Mouse (Mus musculus): Measurements from ENCODE around the gene Vasn.
A peak's percentile ranks its signal among the peaks of the same experiment; 100 is the strongest.

Vasn gene

DNA sequence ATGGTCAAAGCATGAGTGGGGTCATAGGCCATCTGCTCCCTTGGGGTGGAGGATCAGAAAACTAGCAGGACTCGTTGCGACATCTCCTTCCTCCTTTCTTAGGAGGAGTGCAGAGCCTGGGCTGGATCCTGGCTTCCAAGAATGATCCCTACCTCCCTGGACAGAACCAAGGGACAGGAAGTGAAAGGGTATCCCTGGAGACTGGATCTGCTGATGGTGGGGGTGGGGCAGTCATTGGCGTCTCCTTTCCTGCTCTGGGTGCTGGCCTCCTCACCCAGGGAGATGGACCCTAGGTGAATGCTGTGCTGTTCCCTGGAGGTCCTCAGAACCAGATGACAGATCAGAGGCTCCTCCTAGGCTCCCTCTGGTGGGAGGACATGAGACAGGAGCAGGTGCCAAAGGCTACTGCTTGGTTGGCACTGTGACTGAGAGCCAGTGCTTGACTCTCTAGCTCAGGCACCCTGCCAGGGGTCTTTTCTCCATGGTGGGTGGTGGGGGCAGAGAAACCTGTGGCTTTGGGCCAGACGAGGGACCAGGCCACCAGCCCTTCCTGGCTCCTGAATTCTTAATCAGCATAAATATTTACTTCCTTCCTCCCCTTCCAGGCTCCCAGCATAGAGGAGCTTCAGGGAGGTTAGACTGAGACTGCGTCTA is 33.2 kb upstream of the Vasn start:
- no peak for DNase-seq (ENCODE audit: extremely low spot score, low read depth, low spot score)

DNA sequence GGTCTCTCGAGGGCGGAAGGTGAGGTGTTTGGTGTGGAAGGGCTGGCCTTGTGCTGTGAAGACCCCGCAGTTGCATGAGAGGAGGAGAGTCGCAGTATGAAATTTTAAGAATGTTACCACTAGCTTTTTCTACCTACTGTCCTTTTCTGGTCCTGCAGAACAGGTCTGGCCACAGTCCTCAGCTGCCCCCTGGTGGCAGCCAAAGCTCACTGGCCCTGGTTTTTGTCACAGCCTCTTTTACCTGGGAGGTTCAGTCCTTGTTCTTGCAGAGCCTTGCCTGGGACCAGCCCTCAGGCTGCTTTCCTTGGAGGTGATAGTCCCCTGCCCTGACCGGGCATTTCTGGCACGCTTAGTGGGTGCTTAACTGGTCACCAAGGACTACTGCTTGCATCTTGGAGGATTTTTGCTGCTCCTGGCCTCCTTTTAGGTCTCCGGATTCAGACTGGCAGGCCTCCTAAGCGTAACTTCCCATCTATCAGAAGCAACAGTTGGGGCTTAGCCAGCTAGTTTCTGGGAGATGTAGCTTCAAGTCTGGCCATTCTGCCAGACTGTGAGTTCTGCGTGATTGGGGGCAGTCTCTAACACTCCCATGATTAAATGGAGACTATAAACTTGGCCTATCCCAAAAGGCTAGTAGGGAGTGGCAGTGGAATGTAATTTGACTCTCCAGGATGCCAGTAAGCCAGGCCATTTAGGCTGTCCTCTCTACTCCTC is 31.8 kb upstream of the Vasn start:
- DNase-seq (ENCODE audit: extremely low spot score, low read depth, low spot score) = peak; percentile 80

DNA sequence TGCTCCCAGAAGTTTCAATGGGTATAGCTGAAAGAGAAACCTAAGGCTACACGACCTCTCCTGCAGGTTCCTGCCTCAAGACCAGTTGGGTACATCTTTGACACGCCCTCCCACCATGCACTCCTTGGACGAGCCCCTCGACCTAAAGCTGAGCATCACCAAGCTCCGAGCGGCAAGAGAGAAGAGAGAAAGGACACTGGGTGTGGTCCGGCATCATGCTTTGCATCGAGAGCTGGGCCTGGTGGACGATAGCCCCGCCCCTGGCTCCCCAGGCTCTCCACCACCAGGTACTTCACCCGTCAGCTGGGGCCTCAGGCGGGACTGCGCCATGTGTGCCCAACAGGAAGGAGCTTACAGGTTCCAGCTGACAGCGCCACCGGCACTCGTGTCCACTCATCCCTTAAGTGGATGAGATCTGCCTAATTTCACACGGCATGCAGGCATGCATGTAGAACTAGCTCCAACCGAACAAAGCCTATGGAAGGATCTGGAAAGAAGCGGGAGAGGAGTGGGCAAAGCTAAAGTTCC is 31.1 kb upstream of the Vasn start:
- DNase-seq (ENCODE audit: extremely low spot score, low read depth, low spot score) = no peak

DNA sequence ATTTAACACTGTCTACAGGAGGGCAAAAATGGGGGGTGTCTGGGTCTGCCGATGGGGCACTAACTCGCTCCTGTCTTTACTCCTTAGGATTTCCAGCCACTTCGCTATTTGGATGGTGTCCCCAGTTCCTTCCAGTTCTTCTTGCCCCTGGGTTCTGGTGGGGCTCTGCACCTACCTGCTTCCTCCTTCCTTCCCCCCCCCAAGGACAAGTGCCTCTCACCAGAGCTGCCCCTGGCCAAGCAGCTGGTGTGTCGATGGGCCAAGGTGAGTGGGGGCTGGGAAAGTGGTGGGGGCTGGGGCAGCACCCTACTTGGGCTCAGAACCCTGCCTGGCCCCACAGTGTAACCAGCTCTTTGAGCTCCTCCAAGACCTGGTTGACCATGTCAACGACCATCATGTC is 28.5 kb upstream of the Vasn start:
- no peak for DNase-seq (ENCODE audit: extremely low spot score, low read depth, low spot score)

DNA sequence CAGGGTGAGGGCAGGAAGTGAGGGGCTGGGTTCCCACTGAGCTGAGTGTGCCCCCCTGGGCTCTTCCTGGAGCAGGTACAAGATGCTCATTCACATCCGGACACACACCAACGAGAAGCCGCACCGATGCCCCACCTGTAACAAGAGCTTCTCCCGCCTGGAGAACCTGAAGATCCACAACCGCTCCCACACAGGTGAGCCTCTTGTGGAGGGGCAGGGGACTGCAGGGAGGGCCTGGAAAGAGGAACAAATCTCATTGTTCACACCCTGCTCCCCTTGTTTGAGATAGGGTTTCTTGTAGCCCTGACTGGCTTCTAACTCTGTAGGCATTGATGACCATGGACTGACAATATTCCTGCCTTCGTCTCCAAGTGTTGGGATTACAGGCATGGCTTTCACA is 28.1 kb upstream of the Vasn start:
- DNase-seq (ENCODE audit: extremely low spot score, low read depth, low spot score) = no peak

DNA sequence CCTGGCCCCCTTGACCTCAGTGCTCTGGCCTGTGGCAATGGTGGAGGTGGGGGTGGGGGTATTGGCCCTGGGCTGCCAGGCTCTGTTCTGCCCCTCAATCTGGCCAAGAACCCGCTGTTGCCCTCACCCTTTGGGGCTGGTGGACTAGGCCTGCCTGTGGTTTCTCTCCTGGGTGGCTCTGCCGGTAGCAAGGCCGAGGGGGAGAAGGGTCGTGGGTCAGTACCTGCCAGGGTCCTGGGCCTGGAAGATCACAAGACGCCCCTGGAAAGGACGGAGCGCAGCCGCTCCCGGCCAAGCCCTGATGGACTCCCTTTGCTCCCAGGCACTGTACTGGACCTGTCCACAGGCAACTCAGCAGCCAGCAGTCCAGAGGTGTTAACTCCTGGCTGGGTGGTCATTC is 26.0 kb upstream of the Vasn start:
- DNase-seq (ENCODE audit: extremely low spot score, low read depth, low spot score) = no peak

DNA sequence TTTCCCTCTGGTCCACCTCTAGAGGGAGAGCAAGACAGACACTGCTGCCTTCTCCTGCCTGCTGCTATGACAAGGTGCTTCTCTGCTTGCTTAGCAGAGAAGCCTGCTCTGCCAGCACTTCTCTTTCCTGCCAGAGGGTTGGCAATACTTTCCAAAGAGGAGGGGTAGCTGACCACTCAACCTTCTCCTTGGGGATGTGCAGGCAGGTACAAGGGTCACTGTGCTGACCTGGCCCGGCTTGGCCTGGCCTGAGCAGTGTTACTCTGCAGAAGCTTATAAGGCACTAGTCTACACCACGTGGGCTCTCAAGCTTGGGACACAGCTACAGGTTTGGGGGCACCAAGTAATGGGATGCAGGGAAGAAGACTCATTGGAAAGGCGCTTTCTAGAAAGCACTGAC is 25.1 kb upstream of the Vasn start:
- DNase-seq (ENCODE audit: extremely low spot score, low read depth, low spot score) = no peak

DNA sequence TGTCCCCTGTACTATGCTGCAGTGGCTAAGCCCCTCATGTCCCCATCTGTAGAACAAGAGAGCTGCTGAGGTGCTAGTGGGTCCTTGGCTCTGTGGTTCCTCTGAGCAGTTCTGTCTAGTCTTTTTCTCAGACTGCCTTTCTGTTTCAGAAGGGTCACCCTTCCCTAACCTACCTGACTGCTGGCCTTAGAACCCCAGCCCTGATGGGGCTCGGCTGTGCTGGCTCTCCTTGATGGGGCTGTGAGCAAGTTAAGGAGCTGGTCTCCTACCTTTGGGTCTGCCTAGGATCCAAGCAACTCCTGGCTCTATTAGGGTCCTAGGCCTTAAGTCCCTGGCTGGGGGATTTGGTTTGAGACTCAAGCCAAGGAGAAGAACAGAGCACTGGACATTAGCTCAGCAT is 24.4 kb upstream of the Vasn start:
- DNase-seq (ENCODE audit: extremely low spot score, low read depth, low spot score) = no peak

DNA sequence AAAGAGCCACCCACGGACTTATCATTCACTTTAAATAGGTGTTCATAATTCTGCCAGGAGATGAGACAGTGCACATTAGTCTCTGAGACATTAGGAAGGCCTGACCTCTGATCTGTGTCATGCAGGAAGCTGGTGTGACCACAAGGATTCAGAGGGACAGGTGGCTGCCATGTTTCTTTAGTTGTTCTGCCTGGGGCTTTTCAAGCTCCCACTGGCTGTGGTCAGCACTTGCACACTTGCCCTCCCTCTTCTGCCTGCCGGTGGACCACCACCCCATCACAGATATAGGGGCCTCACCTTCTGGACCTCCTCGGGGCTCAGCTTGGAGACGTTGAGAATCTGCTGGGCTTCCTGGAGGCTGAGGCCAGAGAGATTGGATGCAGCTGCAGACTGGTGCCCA is 22.9 kb upstream of the Vasn start:
- DNase-seq (ENCODE audit: extremely low spot score, low read depth, low spot score) = no peak

DNA sequence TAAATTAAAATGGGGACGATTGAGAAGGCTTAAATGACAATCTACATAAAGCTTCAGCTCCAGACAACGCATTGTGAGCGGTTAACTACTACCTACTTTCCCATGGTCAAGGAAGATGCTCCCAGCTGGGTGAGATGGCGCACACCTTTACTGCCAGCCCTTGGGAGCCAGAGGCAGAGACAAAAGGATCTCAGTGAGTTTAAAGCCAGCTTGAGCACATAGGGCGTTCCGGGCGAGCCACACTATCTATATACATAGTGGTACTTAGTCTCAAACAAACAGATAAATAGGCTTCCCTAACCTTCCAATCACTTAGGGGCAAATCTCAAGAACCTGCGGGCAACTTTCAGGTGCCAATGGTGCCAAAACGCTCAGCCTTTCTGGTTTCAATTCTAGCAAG is 15.7 kb upstream of the Vasn start:
- no peak for DNase-seq (ENCODE audit: extremely low spot score, low read depth, low spot score)

DNA sequence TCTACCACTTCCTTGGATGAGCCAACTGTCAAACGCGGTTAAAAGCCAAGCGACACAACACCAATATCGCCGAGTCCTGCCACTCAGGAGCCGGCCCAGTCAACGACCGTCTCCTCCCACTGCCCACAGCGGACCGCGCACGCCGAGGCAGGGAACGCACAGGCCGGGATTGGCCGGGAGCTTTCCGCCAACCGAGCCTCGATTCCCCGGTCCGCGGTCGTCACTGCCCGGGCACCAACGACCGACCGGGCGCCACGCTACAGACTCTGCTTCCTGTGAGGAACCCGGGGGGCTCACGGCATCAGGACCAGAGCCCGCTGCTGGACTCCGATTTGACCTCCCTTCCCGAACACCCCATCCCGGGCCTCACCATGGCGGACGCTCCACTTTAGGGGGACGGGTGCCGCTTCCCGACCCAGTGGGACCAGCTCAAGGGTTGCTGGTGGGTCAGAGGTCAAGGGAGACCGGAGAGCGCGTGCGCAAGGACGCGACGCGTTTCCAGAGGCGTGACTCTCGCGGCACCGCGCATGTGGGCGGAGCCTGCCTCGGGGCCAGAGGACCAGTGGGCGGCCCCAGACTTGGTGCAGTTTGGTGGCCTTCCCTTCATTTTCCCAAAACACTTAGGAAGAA is 15.1 kb upstream of the Vasn start, which contains the start of gene Pam16:
Gene Pam16 (minus strand): TSS at position 508 of the 630 bp plus-strand sequence.
- DNase-seq (ENCODE audit: extremely low spot score, low read depth, low spot score) = peak; percentile 73

DNA sequence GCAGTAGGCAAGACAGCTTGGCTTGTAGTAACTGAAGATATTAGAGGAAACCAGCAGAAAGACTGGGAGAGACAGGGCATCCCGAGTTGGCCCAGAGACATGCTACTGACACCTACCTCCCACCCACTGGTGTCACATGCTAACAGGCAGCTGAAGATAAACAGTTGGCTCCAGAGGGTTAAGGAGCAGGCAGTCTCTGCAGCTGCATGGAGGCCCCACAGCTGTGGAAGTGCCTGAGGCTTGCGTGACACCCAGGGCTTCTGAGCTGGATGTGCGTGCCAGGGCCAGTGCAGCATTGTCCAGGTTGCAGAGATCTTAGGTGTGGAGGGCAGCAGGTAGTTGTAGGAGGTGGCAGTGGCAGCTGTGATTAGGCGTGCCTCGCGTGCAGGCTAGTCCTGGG is 12.6 kb upstream of the Vasn start:
- DNase-seq (ENCODE audit: extremely low spot score, low read depth, low spot score) = no peak

DNA sequence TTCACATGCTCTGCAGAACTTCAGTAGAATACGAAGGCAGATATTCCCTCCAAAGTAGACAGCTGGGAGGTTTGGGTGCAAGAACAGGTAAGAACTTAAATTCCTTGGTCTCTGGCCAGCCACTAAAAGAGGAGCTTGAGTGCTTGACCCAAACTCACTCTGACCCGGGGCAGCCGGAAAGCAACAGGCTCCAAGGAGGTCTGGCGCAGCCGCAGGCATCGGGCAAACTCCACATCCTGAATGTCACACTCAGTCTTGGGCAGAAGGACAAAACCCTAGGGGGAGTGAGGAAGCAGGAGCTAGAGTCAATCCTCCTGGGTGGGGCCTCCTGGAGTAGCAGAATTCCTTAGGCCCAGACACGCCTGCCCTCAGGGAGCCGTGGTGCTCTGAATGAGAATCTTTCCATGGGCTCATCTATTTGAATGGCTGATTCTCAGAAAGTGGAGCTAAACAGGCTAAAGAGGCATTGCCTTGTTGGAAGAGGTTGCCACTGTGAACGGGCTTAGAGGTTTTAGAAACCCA is 10.8 kb upstream of the Vasn start:
- DNase-seq (ENCODE audit: extremely low spot score, low read depth, low spot score) = no peak

DNA sequence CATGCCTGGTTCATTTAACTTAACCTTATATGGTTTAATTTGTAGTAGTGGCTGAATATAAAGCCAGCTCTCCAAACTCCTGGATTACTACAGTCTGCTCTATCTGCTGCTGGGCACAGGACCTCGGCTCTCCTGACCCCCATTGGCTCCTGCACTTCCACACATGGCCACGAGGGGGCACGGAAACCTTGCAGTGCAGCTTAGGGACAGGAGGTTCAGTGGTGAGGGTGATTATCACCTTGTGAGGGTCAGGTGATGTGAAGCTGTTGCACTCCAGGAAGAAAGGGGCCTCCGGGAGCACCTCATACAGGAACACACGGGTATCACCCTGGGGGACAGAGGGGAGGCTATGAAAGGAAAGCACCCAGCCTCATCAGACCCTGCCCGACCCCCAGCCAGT is 9.8 kb upstream of the Vasn start:
- no peak for DNase-seq (ENCODE audit: extremely low spot score, low read depth, low spot score)

DNA sequence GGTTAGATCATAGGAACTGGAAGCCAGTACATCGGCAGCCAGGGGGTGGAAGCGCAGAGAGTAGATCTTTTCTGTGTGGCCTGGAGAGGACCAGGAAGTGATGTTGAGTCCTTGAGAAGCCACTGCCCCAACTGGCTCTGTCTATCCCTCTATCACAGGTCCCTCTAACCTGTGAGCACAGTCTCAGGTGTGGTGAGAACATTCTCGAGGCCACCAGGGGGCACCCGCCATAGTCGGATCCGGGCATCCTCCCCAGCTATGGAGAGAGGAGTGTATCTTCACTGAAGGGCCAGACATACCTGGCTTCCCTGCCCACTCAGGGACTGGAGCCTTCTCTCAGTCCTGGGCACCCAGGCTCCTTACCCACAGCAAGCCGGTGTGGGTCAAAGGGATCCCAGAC is 7.7 kb upstream of the Vasn start:
- no peak for DNase-seq (ENCODE audit: extremely low spot score, low read depth, low spot score)

DNA sequence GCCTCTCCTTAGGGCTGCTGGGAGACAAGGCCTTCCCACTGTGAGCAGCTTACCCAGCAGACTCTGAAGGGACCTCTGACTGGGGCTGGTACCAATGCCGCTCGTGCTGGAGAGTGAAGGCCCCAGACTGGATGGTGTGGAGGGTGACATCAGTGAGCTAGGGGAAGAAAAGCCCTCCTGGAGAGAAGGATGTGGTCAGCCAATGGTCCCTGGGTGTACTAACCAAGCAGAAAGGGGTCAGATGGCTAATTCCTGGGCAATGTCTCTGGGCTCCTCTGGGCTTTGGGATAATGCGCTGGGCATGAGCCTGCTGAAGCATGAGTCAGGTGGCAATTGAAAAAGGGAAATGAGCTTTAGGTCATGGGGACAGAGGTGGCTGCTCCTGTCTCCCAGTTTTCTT is 6.1 kb upstream of the Vasn start:
- DNase-seq (ENCODE audit: extremely low spot score, low read depth, low spot score) = no peak

DNA sequence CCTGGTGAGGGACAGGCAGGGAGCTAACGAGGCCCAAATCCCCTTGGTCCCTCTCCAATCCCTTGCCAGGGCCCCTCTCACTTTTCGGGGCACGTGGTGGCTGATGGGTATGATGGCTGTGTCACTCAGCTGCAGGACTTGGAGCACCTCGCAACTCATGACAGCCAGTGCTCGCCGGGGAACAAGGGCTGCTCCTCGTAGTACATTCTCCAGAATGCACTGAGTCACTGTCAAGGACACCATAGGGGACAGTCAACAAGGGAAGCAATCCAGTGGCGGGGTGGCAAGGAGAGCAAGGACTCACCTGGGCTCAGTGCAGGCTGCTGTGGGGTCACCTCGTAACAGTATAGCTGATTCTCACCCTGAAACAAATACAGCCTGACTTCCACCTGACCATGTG is 5.1 kb upstream of the Vasn start:
- no peak for DNase-seq (ENCODE audit: extremely low spot score, low read depth, low spot score)

DNA sequence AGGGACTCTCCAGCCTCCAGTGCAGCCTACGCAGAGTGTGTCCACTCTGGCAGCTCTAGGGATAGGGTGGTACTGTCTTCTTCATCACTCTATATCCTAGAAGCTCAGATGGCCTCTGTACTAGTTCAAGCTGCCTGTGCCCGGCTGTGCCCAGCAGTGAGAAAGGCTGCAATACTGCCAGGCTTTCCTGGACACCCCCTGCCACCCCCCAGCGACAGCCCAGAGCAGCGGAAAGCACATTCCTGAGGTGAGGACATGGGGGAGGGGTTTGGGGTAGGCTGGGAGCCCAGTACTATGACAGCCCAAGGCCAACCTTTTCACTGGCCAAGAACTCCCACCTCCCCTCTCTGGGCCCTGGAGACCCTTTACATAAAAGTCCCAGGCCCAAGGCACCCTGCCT is 4.0 kb upstream of the Vasn start:
- DNase-seq (ENCODE audit: extremely low spot score, low read depth, low spot score) = no peak

DNA sequence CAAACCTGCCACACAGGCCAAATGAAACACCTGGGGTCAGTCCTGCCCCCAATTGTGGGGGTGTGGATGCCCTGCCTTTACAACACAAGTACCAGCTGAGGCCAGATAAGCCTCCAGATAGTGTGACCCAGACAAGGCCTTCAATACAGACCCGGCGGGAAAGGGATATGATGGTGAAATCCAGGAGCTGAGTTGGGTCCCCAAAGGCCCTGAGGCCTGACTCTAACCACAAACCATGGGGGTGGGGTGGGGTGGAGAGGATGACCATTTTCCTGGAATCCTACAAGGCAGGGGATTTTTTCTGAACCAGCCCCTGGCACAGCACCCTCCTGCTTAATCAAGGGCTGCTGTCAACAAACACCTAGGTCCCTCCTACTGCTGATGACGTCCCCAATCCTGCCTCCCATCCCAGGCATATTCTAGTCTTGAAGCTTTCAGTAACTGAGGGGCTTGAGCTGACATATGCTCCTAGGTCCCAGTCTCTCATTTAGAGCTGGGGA is 800 bp upstream of the Vasn start:
- DNase-seq (ENCODE audit: extremely low spot score, low read depth, low spot score) = no peak

DNA sequence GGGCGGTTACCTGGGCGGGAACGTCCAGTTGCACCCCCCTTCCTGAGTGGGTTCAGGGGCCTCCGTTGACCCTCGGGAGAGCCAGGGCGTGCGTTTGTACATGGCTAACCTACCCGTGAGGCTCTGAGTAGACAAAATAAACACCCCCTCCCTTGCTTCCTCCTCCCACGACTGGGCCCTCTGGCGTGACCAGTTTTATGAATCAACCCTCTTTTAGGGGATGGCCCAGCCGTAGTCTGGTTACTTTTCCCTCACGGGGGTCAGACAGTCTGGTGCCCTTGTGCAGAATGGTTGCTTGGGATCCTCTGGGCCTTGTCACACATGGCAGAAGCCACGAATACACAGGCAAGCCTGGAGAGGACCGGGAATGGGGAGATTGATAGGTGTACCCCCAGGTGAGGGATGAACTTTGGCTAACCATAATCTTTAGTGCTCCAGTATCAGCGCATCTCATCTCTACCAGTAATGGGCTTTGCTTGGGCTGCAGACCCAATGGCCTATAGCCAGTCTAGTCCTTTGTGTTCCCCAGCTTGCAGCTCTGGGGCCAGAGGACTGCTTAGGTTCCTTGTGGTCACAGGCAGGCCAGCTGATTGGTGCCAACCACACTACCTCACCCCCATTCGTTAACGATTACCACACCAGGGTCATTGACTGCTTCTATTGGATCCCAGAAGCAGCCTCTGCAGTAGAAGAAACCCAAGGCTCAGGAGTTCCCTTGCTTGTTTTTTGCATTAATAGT is 695 bp downstream of the Vasn start:
- DNase-seq (ENCODE audit: extremely low spot score, low read depth, low spot score) = no peak

Data from hindlimb bud, embryonic 11.5 days (tissue).